Mouse (Mus musculus): ENCODE results near the gene Tmem132a. TPM values are rescaled to one million over a fixed set of nuclear protein-coding genes. Genes with fewer than 3 reads are reported as not detected.

The Tmem132a gene
- total RNA-seq (2021), result 10 to 100 TPM; 12.9 to 17.3 TPM
- long read RNA-seq, experiment 1, transcript Tmem132a-201 (11 exons, 3,657 nt), result major isoform, 5 of 13 reads
- long read RNA-seq, experiment 1, partial matches to known transcripts, result 4 of 13 reads
- long read RNA-seq, experiment 1, other reads (novel, unspliced or antisense), result 4 of 13 reads
- long read RNA-seq, experiment 2, transcript Tmem132a-201 (11 exons, 3,657 nt), result major isoform, 9 of 39 reads
- long read RNA-seq, experiment 2, partial matches to known transcripts, result 20 of 39 reads
- long read RNA-seq, experiment 2, other reads (novel, unspliced or antisense), result 10 of 39 reads

- no peak for DNase-seq
- intact Hi-C loops (cut with DNase I; ENCODE audit: low total_unique reads), result loop anchor here (5.0 kb wide), 1 partner anchor 158 kb away; no protein-coding TSS in a partner anchor
These were observed at the start of gene Tmem132a for GRCm38 (mm10) chr19:10869886-10870527. Tmem132a (minus strand) TSS chr19:10869940.

GRCm38 (mm10) chr19:10918321-10918991 lies 48.7 kb upstream of the Tmem132a start:
- intact Hi-C loops (cut with DNase I; ENCODE audit: low total_unique reads), result no loop called here
- no peak for DNase-seq

DNA sequence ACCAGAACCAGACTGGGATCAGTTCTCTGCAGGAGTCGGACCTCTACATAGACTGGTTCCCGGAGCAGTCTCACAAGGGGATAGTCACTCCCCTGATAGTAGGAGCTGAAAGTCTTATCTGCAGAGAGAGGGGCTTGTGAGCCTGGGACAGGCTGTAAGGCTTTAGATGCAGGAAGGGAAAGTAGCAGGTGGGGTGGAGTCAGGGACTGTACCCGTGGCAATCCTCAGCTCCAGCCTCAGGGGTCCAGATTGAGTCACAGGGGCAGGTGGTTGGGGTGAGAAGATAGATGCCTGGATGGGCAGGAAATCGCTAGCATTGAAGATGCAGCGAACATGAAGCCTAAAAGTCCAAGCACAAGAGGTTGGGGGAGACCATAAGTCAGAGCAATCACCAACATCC lies 46.8 kb upstream of the Tmem132a start:
- intact Hi-C loops (cut with DNase I; ENCODE audit: low total_unique reads), result no loop called here
- no peak for DNase-seq

- no peak for DNase-seq
- intact Hi-C loops (cut with DNase I; ENCODE audit: low total_unique reads), result no loop called here
These were observed 45.1 kb upstream of the Tmem132a start for GRCm38 (mm10) chr19:10914870-10915269.

DNA sequence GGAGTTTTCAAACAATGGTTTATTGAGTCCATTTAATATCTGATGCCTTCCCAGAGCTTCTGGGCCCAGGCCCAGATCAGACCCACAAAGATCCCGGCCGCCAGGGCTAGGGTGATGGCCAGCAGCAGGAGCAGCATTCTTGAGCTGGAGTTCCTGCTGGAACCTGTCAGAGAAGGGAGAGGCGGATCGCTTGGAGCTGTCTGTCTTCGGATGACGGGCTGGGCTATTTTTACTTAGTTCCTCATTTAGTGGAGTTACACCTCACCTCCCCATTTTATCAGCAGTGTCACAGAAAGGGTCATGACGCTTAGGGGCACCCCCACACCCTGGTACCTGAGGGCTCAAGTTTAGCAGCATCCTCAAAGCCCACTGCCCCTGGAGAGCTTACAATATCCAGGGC lies 44.6 kb upstream of the Tmem132a start:
- DNase-seq, result no peak
- intact Hi-C loops (cut with DNase I; ENCODE audit: low total_unique reads), result no loop called here

GRCm38 (mm10) chr19:10909087-10909721 lies 39.5 kb upstream of the Tmem132a start:
- no peak for DNase-seq
- intact Hi-C loops (cut with DNase I; ENCODE audit: low total_unique reads), result no loop called here

DNA sequence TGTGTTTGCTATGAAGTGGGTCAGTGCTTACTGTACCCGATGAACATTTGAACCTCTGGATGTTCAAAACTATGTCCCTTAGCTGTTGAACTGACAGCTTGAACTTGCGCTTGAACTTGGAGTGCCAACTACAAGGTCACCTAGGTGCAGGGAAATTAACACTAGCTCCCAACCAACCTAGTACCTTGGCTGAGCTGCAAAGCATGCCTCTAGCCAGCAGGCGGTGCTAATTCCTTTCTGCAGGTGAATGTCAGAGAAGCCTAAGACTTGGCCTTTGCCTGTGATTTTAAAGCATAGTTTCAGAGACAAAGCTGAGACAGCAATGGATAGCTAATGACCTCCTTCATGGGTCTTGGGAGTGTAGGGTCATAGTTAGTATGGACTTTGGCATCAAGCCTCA lies 38.2 kb upstream of the Tmem132a start:
- intact Hi-C loops (cut with DNase I; ENCODE audit: low total_unique reads), result no loop called here
- peak; percentile 48 for DNase-seq

DNA sequence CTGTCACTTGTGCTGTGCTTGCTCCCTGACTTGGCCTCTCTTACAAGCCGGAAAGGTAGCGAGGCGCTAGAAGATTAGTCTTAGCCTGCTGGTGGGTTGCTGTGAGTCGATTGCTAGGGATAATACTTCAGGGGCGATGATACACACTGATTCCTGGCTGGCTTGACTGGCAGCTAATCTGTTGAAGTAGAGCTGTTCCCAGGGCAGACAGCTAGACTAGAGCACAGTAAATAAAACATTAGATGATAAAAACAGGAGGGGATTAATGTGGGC lies 35.9 kb upstream of the Tmem132a start:
- intact Hi-C loops (cut with DNase I; ENCODE audit: low total_unique reads), result no loop called here

GRCm38 (mm10) chr19:10904927-10905727 lies 35.4 kb upstream of the Tmem132a start:
- intact Hi-C loops (cut with DNase I; ENCODE audit: low total_unique reads), result no loop called here
- peak; percentile 83 for DNase-seq

More for the DNA sequence above, 35.9 kb upstream of the Tmem132a start:
- DNase-seq, result no peak

DNA sequence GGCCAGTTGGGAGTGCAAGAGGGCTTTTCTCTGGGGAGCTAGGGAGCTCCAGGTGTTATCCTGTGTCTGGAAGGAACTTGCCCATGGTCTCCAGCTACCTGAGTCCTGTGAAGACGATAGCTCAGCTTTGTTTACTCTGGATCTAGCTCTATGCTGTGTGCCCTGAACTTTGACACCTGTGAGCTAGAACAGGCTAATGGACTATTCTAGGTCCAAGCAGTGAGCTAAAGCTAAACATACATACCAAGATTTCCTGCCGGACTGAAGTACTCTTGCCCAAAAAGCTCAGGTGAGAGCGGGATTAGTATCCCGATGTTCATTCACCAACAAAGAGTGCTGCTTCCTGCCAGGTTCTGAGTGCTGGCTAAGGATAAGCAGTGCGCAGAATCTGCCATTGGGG lies 34.8 kb upstream of the Tmem132a start:
- no peak for DNase-seq
- intact Hi-C loops (cut with DNase I; ENCODE audit: low total_unique reads), result no loop called here

DNA sequence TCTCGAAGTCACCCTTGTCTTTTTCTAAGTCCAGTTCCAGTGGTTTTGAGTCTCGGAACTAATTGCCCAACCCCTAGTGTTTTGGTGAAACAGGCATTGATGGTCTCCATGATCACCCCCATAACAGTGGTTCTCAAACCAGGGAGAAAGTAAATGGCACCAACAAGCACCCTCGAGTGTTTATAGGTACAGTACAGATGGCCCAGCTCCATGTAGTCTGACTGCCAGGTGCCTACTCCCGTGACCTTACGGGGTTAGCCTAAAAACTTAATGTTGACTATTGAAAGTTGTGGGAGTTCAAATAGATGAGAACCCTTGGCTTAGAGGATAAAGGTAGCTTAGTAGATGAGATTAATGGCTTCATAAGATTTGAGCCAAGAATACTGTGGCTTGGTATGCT lies 31.3 kb upstream of the Tmem132a start:
- intact Hi-C loops (cut with DNase I; ENCODE audit: low total_unique reads), result no loop called here
- no peak for DNase-seq

- intact Hi-C loops (cut with DNase I; ENCODE audit: low total_unique reads), result no loop called here
- peak; percentile 67 for DNase-seq
These were observed 30.6 kb upstream of the Tmem132a start for GRCm38 (mm10) chr19:10900315-10900714.

DNA sequence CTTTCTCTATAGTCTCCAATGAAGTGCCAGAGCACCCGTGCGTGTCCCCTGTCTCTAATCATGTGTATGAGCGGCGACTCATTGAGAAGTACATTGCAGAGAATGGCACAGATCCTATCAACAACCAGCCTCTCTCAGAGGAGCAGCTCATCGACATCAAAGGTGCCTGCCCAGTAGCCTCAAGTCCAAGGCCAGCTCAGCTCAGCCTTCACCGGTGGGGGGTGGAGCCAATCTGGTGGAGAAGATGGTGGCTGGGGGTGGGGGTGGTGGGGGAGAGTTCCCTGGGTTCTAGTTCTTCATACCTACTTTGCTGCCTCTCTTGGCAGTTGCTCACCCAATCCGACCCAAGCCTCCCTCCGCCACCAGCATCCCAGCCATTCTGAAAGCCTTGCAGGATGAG lies 27.8 kb upstream of the Tmem132a start:
- intact Hi-C loops (cut with DNase I; ENCODE audit: low total_unique reads), result no loop called here
- no peak for DNase-seq

DNA sequence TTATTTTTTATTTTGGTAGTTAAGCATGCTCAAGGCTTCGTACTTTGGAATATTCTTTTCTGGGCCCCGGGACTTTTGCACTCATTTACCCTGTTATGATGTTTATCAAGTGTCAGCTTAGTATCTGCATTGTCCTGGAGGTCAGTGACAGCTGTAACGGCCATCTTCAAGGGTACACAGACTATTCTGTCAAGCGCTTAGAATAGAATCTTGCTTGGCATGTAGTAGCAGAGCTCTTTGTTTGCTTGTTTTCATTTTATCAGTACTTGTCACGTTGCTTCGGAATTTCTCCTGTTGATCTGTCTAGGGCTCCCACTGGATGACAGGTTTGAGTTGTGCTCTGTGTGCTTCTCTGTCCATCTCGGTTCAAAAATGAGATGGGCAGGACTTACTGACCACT lies 27.1 kb upstream of the Tmem132a start:
- intact Hi-C loops (cut with DNase I; ENCODE audit: low total_unique reads), result no loop called here

GRCm38 (mm10) chr19:10895708-10896107 lies 26.0 kb upstream of the Tmem132a start:
- no peak for DNase-seq
- intact Hi-C loops (cut with DNase I; ENCODE audit: low total_unique reads), result no loop called here

More for the DNA sequence above, 27.1 kb upstream of the Tmem132a start:
- DNase-seq, result no peak

DNA sequence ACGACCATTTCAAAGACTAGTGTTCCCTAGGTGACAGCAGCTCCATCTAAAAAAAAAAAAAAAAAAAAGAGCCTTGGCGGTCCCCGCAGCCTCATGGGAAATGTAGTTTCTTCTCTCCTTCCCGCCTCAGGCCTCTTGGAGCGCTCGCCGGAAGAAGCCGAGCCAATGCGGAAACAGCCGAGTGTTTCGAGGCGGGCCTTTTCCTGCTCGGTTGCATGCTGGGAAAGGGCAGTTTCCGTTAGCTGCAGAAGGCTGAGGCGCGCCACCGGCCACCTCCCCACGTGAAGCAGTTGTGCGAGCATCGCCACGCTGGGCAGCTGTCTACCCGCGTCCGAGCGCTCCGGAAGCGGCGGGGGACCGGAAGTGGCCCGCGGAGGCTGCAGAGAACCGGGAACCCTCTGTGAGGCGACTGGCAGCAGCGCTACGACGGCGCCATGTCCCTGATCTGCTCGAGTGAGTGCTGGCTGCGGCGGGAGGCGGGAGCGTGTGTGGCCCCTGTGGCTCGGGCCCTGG lies 25.3 kb upstream of the Tmem132a start, which contains the start of gene Prpf19:
TSS of gene Prpf19 (plus strand) at position 216 of the 513 bp plus-strand sequence.
- peak; percentile 97 for DNase-seq
- intact Hi-C loops (cut with DNase I; ENCODE audit: low total_unique reads), result no loop called here

DNA sequence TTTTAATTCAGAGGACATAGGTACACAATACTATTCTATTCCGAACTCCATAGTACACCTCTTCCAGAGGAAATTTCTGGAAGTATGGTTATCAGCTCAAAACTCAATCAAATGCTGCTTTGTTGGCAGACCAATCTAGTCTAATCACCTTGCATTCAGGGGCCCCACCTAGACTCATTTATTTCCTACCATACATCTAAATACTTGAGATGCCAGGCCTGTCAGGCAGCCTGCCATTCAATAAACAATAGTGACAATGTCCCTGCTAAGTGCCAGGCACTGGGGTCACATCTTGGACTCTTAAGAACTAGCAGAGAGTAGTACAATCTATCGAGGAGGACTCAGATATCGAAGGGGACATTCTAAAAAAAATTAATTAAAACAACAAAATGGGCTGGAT lies 22.5 kb upstream of the Tmem132a start:
- intact Hi-C loops (cut with DNase I; ENCODE audit: low total_unique reads), result no loop called here
- DNase-seq, result no peak

DNA sequence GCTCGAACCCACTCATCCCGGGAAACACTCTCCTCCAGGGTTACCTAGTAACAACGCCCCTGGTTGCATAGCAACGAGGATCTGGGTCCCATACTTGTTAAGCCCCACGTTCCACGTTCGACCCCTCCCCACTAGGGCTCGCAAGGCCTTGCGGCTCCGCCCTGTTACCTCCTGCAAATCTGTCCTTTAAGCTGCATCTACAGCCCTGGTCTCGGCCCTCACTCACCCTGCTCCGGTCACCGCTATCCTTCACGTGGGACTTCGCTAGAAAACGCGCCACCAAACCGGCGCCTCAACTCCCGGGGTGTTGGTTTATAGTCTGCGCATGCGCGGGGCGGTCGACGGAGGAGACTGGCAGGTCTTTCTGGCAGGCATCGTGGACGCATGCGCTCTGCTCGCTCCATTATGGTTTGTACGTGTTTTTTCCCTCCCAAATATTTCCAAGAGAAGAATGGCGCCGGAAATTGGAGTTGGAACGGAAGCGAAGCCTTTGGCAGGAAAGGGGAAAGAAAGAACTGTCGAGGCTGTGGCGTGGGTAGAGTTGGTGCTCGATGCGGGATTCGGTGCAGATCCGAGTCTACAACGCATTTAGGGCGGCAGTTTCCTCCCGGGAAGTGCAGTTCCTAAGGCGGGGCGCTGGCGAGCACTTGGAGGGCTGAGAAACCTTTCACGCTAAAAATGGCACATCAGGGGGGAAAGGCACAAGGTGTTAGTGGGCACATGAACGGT lies 11.8 kb upstream of the Tmem132a start, which contains the start of gene Tmem109:
TSS of gene Tmem109 (minus strand) at position 576 of the 729 bp plus-strand sequence.
- intact Hi-C loops (cut with DNase I; ENCODE audit: low total_unique reads), result no loop called here
- DNase-seq, result peak; percentile 95

Data from gastrocnemius, postnatal 14 days (tissue).